Mouse (Mus musculus): ENCODE data around the gene Zfp804b. TPM values are rescaled to one million over a fixed set of nuclear protein-coding genes. Genes with fewer than 3 reads are reported as not detected.
"Not testable (repeated sequence)": the region's sequence is repeated elsewhere in the genome, so short reads cannot be mapped to it uniquely, and the experiment has no call there.

Zfp804b gene
- total RNA-seq (2021) = not detected
- long read RNA-seq, experiment 1 = 0 reads
- long read RNA-seq, experiment 2 = 0 reads

GRCm38 (mm10) chr5:7344145-7345010 lies at the start of gene Zfp804b:
Gene Zfp804b, minus strand, starts transcription at chr5:7344756.
- no peak for DNase-seq
- intact Hi-C loops (cut with DNase I) = no loop called here

- DNase-seq; intact Hi-C loops (cut with DNase I): not testable (repeated sequence)
Measured at GRCm38 (mm10) chr5:7364616-7365015, 20.1 kb upstream of the Zfp804b start.

DNA sequence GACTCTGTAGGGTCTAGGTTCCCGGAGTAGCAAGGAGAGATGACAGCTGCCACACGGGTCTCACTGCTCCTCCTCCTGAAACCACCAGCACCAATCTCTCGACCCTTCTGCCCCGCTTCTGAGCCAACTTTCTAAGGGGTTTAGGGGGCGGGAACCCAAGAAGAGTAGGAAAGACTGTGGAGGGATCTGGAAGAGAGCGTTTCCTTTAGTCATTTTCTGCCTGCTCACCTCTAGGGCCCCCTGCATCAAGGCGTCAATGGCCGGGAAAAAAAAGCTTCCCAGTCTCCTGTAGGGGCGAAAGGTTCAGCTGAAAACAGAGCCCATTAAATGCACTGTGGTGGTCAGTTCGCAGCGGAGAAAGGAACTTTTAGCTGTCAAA lies 444 bp upstream of the Zfp804b start:
- intact Hi-C loops (cut with DNase I) = no loop called here
- DNase-seq = no peak

DNA sequence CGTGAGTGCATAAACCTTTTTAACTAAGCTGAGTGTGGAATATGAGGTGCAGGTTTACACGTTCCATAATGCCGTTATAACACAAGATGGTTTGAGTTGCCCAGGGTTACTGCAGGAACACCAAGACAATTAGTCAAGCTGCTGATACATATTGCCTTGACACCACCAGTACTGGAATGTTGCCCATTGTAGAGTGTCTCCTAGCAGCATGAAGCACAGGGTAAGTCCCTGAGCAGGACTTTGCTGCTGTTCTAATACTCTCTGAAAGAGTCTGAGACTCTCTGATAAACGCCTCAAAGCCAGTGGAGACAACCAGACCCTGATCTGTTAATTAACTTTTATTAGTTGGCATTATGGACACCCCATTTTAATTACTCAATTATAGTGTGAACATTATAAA lies 19.0 kb downstream of the Zfp804b start:
- intact Hi-C loops (cut with DNase I) = no loop called here
- DNase-seq = no peak

DNA sequence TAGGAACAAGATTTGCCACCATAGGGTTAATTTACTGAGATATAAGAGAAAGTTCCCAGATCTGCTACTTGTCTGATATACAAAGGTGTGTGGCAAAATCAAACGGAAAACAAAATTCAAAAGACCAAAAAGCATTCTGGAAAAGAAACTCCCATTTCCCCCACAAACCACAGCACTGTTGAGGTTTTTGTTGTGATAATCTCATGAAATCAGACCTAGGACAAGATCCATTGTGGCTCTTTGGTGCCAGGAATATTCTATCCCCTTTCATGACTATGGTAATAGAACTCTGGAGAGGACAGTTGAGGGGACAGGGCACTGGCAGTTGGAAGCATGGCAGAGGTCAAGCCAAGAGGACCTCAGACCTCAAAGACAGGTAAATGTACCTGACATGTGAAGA lies 40.7 kb downstream of the Zfp804b start, which contains the start of gene Tex47:
Tex47 (plus strand) TSS at position 301 of the 400 bp plus-strand sequence.
- intact Hi-C loops (cut with DNase I) = no loop called here

DNA sequence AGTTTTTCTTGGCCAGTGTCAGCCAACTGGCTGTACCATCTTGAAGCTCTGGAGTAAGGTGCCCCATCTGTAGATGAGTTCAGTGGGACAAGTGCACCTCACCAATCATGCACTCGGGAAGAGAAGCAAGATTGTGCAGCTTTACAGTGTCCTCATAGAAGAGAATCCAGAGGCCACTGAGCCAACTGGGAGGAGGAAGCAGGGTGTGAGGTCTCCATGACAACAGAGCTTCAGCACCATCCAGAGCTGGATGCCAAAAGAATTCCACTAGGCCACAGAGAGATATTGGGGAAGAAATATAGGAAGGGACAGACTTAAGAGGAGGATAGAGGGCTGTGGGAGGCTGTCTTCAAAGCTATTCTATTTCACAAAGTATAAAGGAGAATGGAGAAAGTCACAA lies 41.6 kb downstream of the Zfp804b start:
- intact Hi-C loops (cut with DNase I) = no loop called here
- DNase-seq = no peak

More for the DNA sequence above, 40.7 kb downstream of the Zfp804b start, which contains the start of gene Tex47:
- DNase-seq = no peak

DNA sequence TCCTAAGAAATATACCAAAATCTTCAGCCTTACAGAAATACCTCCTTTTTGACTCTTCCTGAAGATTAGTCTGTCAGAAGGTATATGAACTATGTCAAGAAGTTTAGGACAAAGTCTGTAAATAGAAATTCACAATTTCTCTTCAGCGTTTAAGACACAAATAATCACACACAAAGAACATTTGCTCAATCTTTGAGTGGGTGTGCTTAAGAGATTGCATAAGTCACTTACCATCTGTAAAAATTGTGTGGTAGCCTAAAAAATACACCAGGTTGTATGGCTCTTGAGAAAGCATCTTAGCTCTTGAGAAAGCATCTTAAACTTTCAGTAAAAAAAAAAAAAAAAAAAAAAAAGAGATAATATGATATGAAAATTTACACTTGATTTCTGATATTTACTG lies 60.2 kb downstream of the Zfp804b start:
- DNase-seq = no peak
- intact Hi-C loops (cut with DNase I) = no loop called here

DNA sequence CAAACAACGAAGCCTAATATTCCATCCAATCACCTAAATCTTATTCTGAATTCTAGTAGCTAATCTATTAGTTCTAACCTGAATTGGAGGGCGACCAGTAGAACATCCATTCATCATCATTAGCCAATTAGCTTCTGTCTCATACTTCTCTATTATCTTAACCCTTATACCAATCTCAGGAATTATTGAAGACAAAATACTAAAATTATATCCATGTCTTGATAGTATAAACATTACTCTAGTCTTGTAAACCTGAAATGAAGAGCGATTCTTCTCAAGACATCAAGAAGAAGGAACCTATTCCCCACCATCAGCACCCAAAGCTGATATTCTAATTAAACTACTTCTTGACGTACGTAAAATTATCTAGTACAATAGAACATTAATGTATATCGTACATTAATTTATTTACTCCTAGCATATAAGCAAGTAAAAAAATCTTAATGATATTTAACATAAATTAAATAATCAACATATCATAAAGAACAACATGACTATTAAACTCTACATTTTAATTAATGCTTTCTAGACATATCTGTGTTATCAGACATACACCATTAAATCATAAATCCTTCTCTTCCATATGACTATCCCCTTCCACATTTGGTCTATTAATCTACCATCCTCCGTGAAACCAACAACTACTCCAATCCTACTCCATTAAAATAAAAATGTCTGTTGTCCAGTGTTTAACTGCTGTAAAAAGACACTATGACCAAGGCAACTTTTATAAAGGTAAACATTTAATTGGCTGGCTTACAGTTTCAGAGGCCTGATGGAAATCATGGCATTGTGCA lies 67.7 kb downstream of the Zfp804b start:
- no peak for DNase-seq
- intact Hi-C loops (cut with DNase I) = no loop called here

DNA sequence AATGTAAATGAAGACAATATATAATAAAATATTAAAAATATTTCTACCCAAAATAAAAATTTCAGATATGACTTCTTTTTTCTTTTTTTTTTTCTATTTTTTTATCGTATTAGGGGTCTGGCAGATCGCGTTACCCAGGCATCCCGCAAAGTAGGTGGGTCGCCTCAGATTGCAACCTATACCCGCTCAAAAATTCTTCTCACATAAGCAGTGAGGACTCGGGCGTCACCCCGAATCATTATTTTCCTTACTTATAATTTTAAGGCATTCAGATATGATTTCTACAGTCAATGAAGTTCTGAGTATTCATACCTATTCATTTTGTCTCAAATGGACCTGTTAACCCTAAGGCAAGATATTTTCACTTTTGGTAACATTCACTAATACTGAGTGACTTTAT lies 167.0 kb downstream of the Zfp804b start:
- intact Hi-C loops (cut with DNase I) = no loop called here
- DNase-seq = no peak

- intact Hi-C loops (cut with DNase I) = no loop called here
- DNase-seq = no peak
Measured at GRCm38 (mm10) chr5:7139658-7140057, 204.9 kb downstream of the Zfp804b start.

- intact Hi-C loops (cut with DNase I) = no loop called here
Measured at GRCm38 (mm10) chr5:7102387-7102786, 242.2 kb downstream of the Zfp804b start.

DNA sequence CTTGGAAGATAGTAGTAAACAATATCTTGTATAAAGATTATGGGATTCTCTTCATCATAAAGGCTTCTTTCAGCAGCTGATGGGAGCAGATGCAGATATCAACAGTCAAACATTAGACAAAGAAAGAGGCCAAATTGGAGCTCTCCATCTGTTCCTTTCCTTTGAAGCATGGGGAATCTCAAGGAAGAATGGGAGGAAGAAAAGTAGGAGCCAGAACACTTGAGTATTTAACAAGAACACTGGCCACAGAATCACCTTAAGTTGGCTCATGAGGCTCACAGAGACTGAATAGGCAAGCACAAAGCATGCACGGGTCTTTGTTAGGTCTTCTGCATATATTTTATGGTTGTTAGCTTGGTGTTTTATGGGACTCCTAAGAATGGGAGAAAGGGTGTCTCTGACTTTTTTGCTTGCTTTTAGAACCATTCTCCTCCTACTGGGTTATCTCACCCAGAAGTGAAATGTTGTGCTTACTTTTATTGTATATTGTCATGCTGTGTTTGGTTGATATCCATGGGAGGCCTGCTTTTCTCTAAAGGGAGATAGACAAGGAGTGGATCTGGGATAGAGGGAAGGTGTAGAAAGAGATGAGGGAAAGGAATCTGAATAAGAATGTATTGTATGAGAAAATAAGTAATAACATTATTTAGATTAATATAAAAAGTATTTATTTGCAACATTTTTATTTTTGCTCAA lies 270.5 kb downstream of the Zfp804b start:
- DNase-seq = no peak
- intact Hi-C loops (cut with DNase I) = no loop called here

More at GRCm38 (mm10) chr5:7102387-7102786, 242.2 kb downstream of the Zfp804b start:
- no peak for DNase-seq

DNA sequence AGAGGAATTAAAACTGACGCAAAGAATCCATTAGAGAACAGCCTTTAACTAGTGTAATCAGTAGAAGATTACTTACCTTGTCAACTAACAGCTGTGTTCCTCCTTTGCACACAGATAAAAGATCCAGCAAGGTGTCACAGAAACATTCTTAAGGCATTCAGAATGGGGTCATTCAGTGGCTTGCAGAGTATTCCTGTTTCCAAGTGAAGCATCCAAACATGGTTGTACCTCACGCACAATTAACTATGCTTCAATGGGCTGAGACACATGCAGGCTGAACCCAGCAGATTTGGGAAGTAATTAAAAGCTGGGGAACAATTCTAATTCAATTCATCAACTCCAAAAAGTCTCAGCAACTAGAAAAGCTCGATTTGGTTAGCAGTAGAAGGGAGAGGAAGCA lies 337.1 kb downstream of the Zfp804b start:
- DNase-seq = no peak
- intact Hi-C loops (cut with DNase I) = no loop called here

DNA sequence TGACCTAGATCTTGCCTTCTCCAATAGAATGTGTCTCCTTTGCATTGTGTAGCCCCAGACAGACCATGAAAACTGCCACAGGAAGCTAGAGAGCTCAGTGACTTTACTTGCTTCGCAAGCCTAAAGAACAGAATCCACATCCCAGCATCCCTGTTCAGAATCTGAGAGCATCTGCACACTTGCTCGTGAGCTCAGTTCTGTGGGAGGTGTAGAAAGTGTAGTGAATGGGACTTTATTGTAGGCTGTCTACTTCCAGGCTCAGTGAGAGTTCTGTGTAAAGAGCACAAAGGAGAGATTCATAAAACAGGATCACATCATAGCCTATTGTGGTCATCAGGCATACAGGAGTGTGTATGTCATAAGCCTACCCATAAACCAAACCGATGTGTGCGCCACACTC lies 360.6 kb downstream of the Zfp804b start:
- intact Hi-C loops (cut with DNase I) = no loop called here
- no peak for DNase-seq

DNA sequence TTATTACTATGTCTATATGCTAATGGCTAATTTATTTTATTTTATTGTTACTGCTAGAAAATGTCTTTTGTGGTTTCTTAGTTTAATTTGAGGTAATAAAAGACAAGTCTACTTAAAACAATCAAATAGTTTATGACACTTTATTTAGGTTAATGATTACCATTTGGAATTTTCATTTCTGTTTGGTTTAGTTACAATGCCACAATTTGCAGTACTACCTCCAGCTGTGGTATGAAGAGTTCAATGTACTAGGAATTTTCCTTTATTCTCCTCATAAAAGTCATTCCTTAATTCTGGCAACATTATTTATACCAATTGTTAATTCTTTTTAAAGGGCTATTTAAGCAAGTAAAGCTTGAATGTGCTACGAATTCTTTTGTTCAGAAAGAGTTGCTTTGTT lies 409.7 kb downstream of the Zfp804b start:
- DNase-seq = no peak
- intact Hi-C loops (cut with DNase I) = no loop called here

DNA sequence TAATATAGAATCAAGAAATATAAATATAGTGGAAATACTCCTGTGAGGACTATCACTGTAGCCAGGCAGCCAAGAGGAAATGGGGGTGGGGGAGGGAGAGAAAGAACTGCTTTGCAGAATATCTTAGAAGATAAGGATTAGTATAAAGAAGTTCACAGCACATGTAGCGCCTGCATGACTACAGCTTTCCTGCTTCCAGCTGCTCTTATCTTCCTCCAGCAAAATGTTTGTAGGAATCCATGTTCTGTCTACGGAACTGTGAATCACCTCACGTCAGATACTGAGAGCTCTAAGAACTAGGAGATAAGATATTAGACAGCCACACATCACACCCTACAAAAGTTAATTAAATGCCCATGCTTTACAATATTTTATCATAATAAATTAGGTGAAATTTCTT lies 433.3 kb downstream of the Zfp804b start:
- intact Hi-C loops (cut with DNase I) = no loop called here
- no peak for DNase-seq

DNA sequence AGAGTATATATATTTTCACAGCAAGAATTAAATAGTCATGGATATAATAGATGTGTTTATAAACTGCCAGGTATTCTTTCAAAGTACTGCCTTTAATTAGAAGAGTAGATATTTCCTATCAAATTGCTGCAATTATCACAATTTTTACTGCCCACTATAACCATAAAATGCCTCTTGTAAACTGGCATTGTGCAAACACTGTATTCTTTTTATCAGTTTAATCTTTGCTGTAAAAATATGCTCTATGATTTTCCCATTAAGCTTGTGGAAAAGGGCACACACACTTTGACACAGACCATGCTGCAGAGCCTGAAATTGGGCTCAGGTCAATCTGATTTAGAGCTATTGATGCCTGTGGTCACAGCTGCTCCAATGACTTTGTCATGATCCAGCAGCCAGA lies 463.2 kb downstream of the Zfp804b start:
- no peak for DNase-seq
- intact Hi-C loops (cut with DNase I) = no loop called here

GRCm38 (mm10) chr5:6871566-6871965 lies 473.0 kb downstream of the Zfp804b start:
- no peak for DNase-seq
- intact Hi-C loops (cut with DNase I) = no loop called here

- DNase-seq = no peak
- intact Hi-C loops (cut with DNase I) = no loop called here
Measured at GRCm38 (mm10) chr5:6870970-6871369, 473.6 kb downstream of the Zfp804b start.

- intact Hi-C loops (cut with DNase I) = no loop called here
- DNase-seq = no peak
Measured at GRCm38 (mm10) chr5:6795396-6795795, 549.2 kb downstream of the Zfp804b start.

DNA sequence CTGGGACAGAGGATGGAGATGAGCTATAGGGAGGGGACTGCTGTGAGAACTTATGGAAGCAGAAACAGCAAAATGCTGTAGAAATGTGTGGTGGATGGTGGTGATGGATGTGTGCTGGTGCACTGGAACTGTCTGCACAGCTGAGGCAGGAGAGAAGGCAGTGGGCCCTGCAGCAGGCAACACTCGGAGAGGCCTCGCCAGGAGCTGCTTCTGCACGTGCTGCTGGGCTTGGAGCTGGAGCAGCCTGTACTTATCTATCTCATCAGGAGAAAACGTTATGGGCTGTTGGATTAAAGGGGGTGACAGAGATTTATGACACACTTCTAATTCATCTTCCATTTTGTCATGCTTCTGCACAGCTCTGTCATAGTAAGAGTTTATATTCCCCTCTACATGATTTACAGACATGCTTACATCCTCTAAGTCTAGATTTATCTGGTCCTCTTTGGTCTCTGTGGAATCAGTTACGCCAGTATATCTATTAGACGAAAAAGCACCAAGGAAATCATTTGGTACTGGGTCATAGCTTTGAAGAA lies 575.1 kb downstream of the Zfp804b start:
- intact Hi-C loops (cut with DNase I) = no loop called here
- no peak for DNase-seq

Data from gastrocnemius, postnatal 36 days (tissue).